Mouse (Mus musculus) fibroblast of lung, adult 2 months (primary cell): ENCODE measurements at regions not wholly inside any gene's neighbourhood (a gene's known extent, or its start where the extent isn't known, plus 50 kb on each side); places are given as distances from the start of the nearest gene placed in this dataset.

Experiments used
- DNase-seq: peaks from one replicate; pipeline ENCODE4 v3.0.0-alpha.2; 2011; ENCODE audit warnings: low read depth

DNA sequence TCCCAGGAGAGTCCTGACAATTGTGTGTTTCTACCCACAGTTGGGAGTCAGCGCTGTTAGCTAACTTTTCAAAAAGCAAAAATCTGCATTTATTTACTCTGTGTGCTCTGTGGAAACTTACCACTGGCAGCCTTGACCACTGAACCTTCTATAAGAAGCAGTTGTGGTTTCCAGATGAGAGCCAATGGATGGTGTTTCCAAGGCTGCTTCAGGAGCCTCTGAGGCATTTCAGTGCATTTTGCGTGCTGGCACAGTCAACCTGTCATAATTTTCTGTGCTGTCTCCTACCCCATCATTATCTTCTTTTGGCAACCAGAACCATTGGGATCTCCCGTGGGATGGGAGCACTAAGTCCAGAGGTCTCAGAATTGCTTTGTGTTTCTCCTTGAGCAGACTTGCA is 60.3 kb downstream of the 4930544G11Rik start:
- no peak for DNase-seq

DNA sequence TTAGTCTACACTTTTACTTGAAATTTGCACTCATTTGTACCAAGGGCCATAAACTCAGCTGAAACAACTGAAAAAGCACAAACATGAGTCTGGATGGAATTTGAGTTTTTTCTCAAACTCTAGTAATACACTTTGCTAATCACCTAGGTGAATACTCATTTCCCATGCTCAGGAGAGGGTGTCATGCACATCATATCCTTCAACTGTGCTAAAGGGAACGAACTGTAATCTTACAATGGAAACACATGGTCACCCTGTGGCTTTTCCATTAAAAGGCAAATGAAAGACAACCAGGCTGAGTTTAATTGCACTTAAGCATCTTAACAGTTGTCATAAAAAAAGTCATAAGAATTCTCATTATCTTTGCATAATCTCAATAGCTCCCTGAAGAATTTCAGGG is 71.1 kb downstream of the 4930544G11Rik start:
- no peak for DNase-seq

DNA sequence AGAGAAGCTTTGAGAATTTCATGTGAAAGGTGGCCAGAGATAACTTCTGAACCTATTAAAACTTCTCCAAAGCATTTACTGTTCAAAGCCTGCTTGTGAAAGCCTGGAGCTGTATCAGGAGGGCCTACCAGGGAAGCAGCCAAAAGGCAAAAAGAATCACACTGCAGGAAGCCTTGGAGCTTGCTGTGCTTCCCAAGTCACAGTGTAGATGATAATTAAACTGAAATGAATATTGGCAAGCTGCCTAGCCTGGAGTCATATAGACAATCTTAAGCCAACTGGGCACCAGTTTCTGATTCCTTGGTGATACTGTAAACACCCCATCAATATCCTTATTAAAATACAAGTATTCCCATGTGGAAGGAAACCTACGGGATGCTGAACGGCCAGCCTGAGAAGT is 84.4 kb downstream of the 4930544G11Rik start:
- DNase-seq = no peak

DNA sequence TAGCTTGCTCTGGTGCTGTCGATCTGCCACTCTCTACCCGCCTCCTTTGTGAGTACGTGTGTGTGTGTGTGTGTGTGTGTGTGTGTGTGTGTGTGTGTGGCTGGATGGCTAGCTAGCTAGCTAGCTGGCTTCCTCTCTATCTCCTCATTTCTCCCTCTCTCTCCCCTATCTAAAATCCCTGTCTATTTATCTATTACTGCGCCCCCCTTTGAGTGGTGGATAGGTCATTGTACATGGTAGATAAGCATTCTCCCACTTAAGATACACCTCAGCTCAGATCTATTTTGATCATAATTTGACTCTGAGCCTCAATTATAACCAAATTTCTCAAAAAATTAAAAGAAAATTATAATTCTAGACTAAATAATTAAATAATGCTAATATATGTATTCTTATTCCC is 99.4 kb downstream of the 4930544G11Rik start:
- no peak for DNase-seq

DNA sequence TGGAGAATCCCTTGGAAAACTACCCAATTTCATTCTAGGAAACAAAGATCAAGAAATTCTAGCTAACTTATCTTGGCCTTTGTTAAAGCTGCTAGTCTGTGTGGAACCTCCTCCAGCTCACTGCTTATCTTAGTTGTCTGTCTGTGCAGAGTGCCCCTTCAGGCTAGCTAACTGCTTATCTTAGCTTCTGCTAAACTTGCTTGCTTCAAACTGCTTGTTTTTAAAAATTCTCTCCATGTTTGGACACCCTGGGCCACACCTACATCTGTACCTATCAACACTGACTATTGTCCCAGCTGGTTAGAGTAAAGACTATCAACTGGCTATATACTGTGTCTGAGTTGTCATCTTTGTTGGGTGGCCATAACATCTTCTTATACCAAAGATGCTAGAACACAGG is 100.0 kb downstream of the 4930544G11Rik start:
- DNase-seq = no peak

DNA sequence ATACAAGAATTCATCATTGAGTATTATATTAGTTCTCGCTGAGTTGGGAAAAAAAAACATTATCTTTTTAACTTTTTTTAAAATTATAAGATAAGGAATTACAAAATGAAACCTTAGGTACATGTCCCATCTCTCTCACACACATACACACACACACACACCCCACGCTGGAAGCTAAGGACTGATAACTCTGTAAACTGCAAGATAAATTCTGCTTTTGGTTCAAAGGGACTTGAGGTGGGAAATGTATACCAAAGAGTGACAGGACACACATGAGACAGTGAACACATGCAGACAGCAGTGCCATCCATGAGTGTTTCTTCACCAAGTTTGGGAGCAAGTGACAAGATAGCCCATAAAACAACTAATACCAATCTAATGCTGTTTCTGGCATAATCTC is 100.8 kb downstream of the 4930544G11Rik start:
- DNase-seq = no peak

DNA sequence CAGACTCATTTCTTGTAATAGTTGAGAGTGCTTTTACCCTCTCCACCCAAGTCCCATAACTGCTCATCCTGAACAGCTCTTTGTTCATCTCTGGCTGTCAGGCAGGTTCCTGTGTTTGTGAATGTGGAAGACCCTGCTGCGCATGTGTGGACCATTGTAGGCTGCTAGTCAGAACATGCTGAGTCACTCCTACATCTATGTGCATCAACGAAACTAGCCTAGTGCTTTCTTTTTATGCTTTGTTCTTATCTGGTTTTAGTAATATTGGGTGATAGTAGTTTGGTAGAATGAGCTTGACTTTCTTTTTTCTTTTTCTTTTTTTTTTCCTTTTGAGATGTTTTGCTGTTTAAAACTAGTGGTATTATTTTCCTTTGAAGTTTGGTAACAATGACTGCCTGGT is 116.5 kb downstream of the 4930544G11Rik start:
- no peak for DNase-seq

DNA sequence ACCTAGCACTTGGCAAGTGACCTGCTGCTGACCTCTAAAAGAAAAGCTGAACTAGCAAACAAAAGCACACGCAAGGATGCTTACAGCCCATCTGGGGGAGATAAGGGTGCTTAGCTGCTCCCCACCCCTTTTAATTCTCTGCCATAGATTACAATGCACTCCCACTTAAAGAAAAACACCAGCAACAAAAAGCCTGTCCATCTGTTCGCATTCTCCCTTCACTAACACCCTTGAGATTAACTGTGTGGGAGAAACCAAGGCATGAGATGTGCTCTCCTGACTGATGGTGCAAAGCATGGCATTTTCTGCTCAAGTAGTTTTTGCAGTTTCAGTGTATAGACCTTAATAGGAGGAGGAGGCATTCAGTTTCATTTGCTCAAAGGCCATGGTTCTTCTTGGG is 125.0 kb downstream of the 4930544G11Rik start:
- no peak for DNase-seq

DNA sequence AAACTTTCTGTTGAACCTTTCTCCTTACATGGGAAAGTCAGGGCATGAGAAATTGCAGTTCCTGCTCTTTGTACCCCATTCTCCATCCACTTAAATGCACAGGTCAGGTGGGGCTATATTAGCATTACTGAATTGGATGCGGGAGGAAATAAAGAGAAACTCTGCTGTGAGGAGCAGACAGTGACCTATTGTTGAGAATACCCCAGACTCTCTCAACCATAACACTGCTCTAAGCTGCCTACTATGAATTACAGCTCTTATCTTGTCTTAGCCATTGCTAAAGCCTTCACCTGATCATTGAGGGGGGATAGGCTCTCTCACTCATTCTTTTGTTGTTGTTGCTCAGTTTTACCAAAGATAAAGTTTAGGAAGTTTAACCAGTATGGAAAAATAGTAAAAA is 126.4 kb downstream of the 4930544G11Rik start:
- DNase-seq = no peak

DNA sequence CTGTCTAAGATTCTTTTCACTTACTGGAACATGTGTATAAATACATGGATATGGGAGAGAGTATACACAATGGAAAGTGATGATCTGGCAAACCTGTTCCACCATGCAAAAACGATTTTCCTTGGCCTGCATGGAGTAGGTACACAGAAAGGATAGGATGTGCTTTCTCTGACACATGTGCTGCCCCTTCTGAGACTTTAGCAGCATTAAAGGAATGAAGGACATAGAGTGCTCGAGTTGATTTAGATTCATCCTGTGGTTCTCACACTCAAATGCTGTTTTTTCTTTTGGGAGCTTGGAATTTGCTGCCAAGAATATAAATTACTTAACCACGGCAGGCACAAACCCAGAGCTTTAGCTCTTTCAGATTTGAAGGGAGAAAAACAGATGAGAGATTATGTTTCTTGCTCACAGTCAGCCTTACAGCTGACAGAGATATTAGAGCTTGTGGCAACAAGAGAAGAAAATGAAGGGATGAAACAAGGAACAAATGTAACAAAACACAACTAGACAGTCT is 149.2 kb downstream of the 4930544G11Rik start:
- DNase-seq = no peak

DNA sequence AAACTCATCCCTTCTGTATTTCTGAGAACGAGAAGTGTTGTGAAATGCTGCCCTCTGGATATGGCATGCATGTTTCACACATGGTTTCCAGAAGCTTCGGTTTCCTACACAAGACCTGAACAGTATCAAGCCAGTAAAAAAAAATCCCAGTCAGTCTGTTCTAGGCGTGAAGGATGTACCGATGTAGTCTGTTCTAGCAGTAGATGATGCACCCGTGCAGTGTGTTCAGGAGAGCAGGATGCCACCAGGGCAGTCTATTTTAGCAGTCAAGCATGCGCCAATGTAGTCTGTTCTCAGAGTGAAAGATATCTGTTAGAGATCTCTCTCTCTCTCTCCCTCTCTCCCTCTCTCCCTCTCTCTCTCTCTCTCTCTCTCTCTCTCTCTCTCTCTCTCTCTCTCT is 162.0 kb downstream of the 4930544G11Rik start:
- DNase-seq = peak; percentile 25

DNA sequence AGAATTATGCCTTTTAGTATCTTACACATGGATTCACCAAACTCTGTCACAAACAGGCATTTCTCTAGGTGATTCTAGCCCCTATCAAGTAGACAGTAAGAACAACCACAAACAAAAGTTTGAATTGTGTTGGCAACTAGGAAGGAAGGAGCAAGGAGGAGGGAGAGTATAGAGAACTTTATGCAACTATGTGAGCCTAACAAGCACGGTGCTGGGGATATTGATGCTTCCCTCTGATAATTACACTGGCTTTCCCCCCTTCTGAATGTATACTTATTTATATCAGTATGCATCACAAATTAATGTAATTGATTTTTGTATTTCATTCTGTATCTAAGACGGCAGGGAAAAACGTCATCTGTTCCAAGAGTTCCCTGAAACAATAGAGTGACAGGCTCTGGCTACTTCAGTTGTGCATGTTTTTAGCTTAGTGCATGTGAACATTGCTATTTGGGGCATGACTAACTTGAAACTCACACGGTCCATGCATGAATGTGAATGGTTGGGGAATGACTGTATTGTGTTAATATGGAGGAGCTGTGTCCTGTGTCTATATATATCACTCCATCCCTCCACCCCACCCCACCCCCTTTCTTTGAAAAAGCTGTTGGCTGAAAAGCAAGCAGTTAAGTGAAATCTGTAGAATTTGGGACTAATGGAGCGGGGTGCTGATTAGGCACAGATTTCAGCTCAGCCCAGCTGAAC is 169.2 kb downstream of the 4930544G11Rik start:
- no peak for DNase-seq

DNA sequence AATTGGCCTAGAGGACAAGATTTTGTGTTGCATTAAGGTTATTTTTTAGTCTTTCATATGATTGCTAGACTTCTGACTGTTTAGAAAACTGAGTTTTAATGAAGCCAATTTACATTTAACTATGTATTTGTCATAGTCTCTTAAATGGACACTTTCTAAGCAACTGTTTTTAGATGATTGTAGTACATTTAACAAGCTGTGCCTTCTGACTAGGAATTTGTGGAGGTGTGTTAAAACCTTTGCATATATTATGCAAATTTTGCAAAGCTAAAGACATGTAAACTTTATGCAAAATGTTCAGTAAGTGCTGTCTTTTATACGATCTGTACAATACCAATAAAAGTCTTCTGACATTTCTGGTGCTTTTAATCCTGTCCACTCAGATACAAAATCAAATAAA is 171.9 kb downstream of the 4930544G11Rik start:
- DNase-seq = no peak

DNA sequence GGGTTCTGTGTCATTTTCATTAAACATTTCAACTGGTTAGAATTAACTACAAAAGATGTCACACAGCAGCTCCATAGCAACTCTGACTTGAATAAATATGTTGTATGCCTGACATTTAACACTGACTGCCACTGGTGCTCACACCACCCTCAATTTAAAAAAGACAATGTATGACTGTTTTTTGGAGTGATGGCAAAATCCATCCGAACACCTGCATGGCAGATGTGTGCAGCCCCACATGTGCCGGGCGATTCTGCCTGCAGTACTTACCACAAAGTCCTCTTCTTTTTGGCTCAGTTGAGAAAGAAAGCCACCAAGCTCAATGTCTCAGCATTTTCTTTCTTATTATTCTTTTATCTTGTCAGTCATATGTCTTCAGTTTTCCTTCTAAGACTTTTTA is 199.4 kb downstream of the 4930544G11Rik start:
- DNase-seq = no peak

DNA sequence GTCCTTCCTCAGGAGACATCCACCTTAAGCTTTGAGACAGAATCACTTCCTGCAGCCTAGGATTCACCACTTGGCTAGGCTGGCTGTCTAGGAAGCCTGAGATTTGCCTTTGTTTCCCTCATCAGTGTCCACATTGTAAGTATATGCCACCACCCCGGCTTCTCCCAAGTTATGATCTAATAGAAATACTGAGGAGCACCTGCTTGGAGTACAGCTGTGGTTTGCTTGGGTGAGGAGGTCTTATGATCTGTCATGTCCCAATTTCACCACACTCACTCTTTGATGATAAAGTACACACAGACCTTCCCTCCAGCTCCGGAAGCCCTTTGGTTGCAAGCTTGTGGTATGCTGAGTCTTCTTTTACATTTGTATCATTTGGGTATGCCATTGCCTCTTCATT is 202.4 kb downstream of the 4930544G11Rik start:
- no peak for DNase-seq

DNA sequence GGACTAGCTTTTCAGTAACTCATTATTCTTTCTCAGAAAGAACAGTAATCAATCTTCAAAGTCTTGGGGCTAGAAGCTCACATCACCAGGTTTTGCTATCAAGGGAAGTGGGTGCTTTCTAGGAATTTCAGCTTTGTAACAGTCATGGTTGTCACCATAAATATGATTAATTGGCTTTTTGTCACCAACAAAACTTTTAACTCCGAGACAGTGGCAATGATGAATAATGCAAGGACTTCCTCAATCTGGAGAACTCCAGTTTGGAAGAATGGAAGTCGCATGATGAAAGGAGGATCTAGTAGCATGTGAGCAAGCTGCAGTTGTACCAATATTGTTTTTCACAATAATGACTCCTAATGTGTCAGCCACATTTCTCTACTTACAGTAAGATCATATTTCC is 208.4 kb downstream of the 4930544G11Rik start:
- no peak for DNase-seq

DNA sequence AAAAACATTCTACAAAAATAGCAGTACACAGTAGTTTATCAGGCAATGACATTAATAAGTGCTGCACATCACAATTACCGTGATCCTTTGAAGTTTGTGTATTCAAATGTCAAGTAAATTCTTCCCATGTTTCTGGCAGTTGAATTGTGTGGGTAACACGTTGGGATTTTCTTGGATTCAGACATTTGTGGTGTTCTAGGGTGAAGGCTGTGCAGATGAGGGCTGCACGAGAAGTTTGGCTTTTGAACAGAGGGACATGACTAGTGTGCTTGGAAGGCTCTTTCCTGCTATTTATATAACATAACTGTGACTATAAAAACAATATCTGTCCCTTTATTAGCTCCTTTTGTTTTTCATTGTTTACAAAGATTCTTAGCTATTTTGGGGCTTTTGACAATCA is 216.5 kb downstream of the 4930544G11Rik start:
- no peak for DNase-seq

DNA sequence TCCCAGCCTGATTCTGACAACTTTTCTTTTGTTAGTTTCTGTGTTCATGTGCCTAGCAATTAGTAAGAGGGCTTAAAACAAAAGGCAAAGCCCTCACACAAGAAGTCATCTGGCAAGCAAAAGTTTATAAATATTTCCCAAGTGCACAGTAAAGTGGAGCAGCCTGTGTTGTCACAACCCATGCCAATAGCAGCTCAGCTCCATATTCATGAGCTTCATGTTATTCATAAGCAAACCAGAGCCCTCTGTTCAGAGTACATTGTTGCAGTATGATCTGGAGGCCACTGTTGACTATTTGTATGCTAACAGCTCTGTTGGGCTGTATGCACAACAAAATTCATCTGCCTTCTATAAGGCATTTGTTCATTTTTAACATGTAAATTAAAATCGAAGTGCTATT is 245.6 kb downstream of the 4930544G11Rik start:
- no peak for DNase-seq

DNA sequence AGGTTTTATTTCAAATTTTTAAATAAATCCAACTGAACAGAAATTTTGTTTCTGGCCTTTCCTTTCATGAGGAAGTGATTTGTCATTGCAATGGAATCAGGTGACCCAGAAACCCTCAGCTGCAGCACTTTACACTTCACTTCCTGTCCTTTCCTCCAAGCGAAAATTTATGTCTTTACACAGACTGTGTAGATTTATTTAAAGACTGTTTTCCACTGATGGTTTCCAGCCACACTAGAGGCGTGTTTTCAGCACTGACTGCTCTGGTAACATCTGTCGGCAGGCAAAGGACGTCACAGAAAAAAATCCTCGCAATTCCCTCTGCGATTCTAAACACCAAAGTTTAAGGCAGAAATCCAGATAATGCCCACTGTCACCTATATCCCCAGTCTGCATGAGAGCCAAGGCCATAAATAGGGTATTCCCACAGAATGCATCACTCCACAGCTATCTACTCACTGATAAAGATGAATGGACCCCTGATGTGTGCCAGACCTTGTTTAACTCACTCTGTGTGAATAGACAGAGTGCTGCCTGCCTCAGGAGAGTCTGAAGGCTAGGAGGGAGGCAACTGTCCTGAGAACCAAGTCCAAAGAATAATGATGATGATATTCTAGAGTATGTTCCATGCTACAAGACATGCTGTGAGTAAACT is 247.9 kb downstream of the 4930544G11Rik start:
- DNase-seq = no peak

DNA sequence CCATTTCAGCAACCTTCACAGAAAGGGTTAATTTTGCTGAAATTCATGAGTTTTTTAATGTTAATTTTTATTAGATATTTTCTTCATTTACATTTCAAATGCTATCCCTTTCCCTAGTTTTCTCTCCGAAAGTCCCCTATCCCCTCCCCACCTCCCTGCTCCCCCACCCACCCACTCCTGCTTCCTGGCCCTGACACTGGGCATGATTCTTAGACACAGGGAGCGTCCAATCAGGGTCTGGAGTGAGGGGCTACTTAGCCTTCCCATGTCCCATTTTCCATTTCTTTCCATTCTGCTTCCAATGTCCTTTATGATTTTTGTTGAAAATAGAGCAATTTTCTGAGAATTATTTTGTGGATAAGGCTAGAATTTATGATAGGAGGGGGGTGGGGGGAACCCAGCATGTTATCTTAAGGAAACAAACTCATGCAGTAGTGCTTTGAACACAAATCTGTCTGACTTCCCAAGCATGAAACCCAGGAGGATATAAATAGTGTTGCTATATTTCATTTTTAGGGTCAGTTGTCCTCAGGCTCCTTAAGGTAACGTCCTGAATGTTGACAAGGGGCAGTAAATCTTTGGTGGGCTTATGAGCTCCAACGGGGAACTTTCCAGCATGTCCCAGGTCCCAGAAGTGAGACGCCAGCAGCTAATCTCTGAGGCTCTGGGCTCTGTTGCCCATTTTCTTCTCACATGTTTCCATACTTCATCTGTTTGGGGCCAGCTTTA is 254.0 kb downstream of the 4930544G11Rik start:
- no peak for DNase-seq

DNA sequence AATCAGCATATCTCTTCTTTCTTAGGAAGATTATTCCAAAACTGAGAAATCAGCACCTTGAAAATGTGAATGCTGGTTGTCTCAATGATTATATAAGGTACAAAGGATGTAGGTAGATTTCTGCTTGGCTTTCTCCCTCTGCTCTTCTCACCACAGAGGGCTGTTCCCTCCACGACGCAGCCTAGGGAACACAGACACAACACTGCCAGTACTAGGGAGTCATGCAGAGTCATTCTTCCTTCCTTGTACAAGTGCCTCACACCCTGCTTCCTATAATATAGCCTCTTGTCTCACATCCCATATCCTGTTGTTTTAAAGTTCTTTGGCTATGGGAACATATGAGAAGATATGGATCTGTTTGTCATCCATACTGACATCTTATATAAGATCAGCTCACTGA is 265.1 kb downstream of the 4930544G11Rik start:
- DNase-seq = no peak

DNA sequence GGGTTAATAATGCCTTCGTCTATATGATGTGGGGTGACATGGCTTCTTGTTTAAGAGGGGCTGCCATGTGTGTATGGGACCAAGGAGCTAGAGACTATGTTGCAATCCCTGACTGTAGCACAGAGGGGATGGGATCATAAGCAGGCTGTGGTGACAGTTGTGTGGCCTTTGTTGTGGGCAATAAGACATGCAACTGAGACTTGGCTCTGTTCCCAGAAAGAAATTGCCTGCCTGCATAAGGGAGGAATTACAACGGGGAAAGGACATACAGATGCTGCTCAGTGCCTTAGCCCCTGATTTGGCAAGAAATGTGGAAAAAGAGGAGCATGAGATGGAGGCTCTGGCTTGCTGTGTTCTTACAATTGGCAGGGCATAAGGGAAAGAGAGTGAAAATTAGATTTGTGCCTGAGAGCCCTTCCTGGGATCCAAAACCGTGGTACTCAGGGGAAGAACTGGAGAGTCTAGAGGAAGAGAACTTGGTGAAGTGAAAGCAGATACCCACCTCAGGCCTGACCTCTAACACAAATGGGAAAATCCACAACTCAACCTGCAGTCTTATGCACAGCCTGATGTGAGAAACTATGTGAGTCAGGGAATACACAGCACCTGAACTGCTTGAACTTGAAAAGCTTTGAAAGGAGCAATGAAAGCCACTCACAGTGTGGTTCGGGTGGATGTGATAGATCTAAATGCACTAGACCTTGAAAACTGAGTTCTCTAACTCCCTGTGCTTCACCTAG is 271.9 kb downstream of the 4930544G11Rik start:
- DNase-seq = no peak
